Mouse (Mus musculus) heart, adult 18-20 months (tissue): ENCODE measurements at regions not wholly inside any gene's neighbourhood (a gene's known extent, or its start where the extent isn't known, plus 50 kb on each side); places are given as distances from the start of the nearest gene placed in this dataset.

Experiments used
- DNase-seq, 2 experiments: peaks; one replicate each; pipeline ENCODE4 v3.0.0; 2021 to 2022; ENCODE audit warnings: mixed read lengths in 1 of 2

- DNase-seq, result peak; percentile 25 to 49
Measured at GRCm38 (mm10) chr6:95372938-95373337, 51.0 kb downstream of the Gm10234 start.

GRCm38 (mm10) chr6:95374266-95374665 lies 52.4 kb downstream of the Gm10234 start:
- no peak for DNase-seq

- no peak for DNase-seq
Measured at GRCm38 (mm10) chr6:95377590-95378245, 55.8 kb downstream of the Gm10234 start.

GRCm38 (mm10) chr6:95378349-95378748 lies 56.4 kb downstream of the Gm10234 start:
- DNase-seq, result no peak
